Mouse (Mus musculus) kidney, postnatal 10 days (tissue): ENCODE measurements around the gene 4930564D02Rik.

Experiments used
- DNase-seq: peaks from one replicate; pipeline ENCODE4 v3.0.0; 2021; ENCODE audit warnings: mixed read lengths

Gene 4930564D02Rik

GRCm38 (mm10) chr3:105058627-105059513 lies 7.8 kb upstream of the 4930564D02Rik start:
- DNase-seq = peak; percentile 90

GRCm38 (mm10) chr3:105059911-105060310 lies 6.7 kb upstream of the 4930564D02Rik start:
- no peak for DNase-seq

- DNase-seq = no peak
These were observed 5.7 kb upstream of the 4930564D02Rik start for GRCm38 (mm10) chr3:105060992-105061391.

- no peak for DNase-seq
These were observed 5.1 kb upstream of the 4930564D02Rik start for GRCm38 (mm10) chr3:105061496-105061895.

- no peak for DNase-seq
These were observed 4.7 kb upstream of the 4930564D02Rik start for GRCm38 (mm10) chr3:105061991-105062390.

- DNase-seq = no peak
These were observed 4.0 kb upstream of the 4930564D02Rik start for GRCm38 (mm10) chr3:105062676-105063075.

- DNase-seq = no peak
These were observed 3.9 kb downstream of the 4930564D02Rik start for GRCm38 (mm10) chr3:105070553-105070952.

- DNase-seq = no peak
These were observed 4.6 kb downstream of the 4930564D02Rik start for GRCm38 (mm10) chr3:105071251-105071650.

GRCm38 (mm10) chr3:105072536-105072935 lies 5.9 kb downstream of the 4930564D02Rik start:
- no peak for DNase-seq

GRCm38 (mm10) chr3:105075796-105076195 lies 9.2 kb downstream of the 4930564D02Rik start:
- DNase-seq = no peak

GRCm38 (mm10) chr3:105078231-105078826 lies 11.7 kb downstream of the 4930564D02Rik start:
- DNase-seq = peak; percentile 91

GRCm38 (mm10) chr3:105087344-105087743 lies 20.7 kb downstream of the 4930564D02Rik start:
- peak; percentile 61 for DNase-seq

- no peak for DNase-seq
These were observed 22.0 kb downstream of the 4930564D02Rik start for GRCm38 (mm10) chr3:105088638-105089037.

GRCm38 (mm10) chr3:105090147-105090546 lies 23.5 kb downstream of the 4930564D02Rik start:
- DNase-seq = no peak

- peak; percentile 73 for DNase-seq
These were observed 24.3 kb downstream of the 4930564D02Rik start for GRCm38 (mm10) chr3:105090981-105091380.

- DNase-seq = peak; percentile 30
These were observed 26.3 kb downstream of the 4930564D02Rik start for GRCm38 (mm10) chr3:105092721-105093505.

- DNase-seq = no peak
These were observed 27.8 kb downstream of the 4930564D02Rik start for GRCm38 (mm10) chr3:105094448-105094847.

GRCm38 (mm10) chr3:105095026-105095425 lies 28.4 kb downstream of the 4930564D02Rik start:
- no peak for DNase-seq

- no peak for DNase-seq
These were observed 30.9 kb downstream of the 4930564D02Rik start for GRCm38 (mm10) chr3:105097581-105097980.

GRCm38 (mm10) chr3:105099526-105100269 lies 33.1 kb downstream of the 4930564D02Rik start:
- no peak for DNase-seq

- DNase-seq = no peak
These were observed 33.6 kb downstream of the 4930564D02Rik start for GRCm38 (mm10) chr3:105100270-105100589.

- DNase-seq = no peak
These were observed 39.2 kb downstream of the 4930564D02Rik start for GRCm38 (mm10) chr3:105105827-105106226.

GRCm38 (mm10) chr3:105113859-105114258 lies 47.2 kb downstream of the 4930564D02Rik start:
- no peak for DNase-seq
